Mouse (Mus musculus): ENCODE data around the gene D430042O09Rik. TPM values are rescaled to one million over a fixed set of nuclear protein-coding genes. Genes with fewer than 3 reads are reported as not detected.

D430042O09Rik gene
- polyA plus RNA-seq, 1 experiment from 2014 or later, result 7.9 TPM

GRCm38 (mm10) chr7:125887124-125887523, 179.4 kb downstream of the D430042O09Rik start:
- no peaks in the 10 kb centered on the region for H3K9me3 ChIP-seq (ENCODE audit: control insufficient read depth, low read length)
- H3K9ac ChIP-seq (ENCODE audit: low read length), result no peak overlapping the region
- no peak overlapping the region for H3K4me3 ChIP-seq (ENCODE audit: low read depth, low read length)
- 61% methylated on average over 4 of the region's 4 CpGs for WGBS
- no peaks in the 10 kb centered on the region for H3K36me3 ChIP-seq (ENCODE audit: control insufficient read depth, insufficient read depth, low read length)
- no peak overlapping the region for H3K4me2 ChIP-seq
- no peaks in the 10 kb centered on the region for H3K27me3 ChIP-seq (ENCODE audit: control insufficient read depth, insufficient read depth, low read length)
- DNase-seq (ENCODE audit: low spot score, missing footprints) (peak; percentile 75), ATAC-seq (ENCODE audit: low FRiP score) (no peak)
- peaks cover 2% of the 10 kb centered on the region; the same call in 1 of the 2 replicates for H3K4me1 ChIP-seq (ENCODE audit: control insufficient read depth, insufficient read depth, low read length)
- H3K27ac ChIP-seq (ENCODE audit: low read depth, low read length), result no peak overlapping the region

GRCm38 (mm10) chr7:125887761-125888160, 180.1 kb downstream of the D430042O09Rik start:
- 92% methylated on average over 5 of the region's 5 CpGs for WGBS
- Histone ChIP-seq H3K4me2 (no peak overlapping the region), H3K9ac (ENCODE audit: low read length) (no peak overlapping the region), H3K27me3 (ENCODE audit: control insufficient read depth, insufficient read depth, low read length) (no peaks in the 10 kb centered on the region), H3K4me3 (ENCODE audit: low read depth, low read length) (no peak overlapping the region), H3K36me3 (ENCODE audit: control insufficient read depth, insufficient read depth, low read length) (no peaks in the 10 kb centered on the region), H3K9me3 (ENCODE audit: control insufficient read depth, low read length) (no peaks in the 10 kb centered on the region), H3K27ac (ENCODE audit: low read depth, low read length) (no peak overlapping the region), H3K4me1 (ENCODE audit: control insufficient read depth, insufficient read depth, low read length) (peaks cover 2% of the 10 kb centered on the region; the same call in 1 of the 2 replicates)
- DNase-seq (ENCODE audit: low spot score, missing footprints) (no peak), ATAC-seq (ENCODE audit: low FRiP score) (no peak)

GRCm38 (mm10) chr7:125888373-125888772, 180.7 kb downstream of the D430042O09Rik start:
- ATAC-seq (ENCODE audit: low FRiP score) (no peak), DNase-seq (ENCODE audit: low spot score, missing footprints) (peak; percentile 82)
- Histone ChIP-seq H3K9ac (ENCODE audit: low read length) (no peak overlapping the region), H3K27ac (ENCODE audit: low read depth, low read length) (no peak overlapping the region), H3K4me1 (ENCODE audit: control insufficient read depth, insufficient read depth, low read length) (peaks cover 2% of the 10 kb centered on the region; the same call in 1 of the 2 replicates), H3K4me2 (no peak overlapping the region), H3K9me3 (ENCODE audit: control insufficient read depth, low read length) (no peaks in the 10 kb centered on the region), H3K36me3 (ENCODE audit: control insufficient read depth, insufficient read depth, low read length) (no peaks in the 10 kb centered on the region), H3K4me3 (ENCODE audit: low read depth, low read length) (no peak overlapping the region), H3K27me3 (ENCODE audit: control insufficient read depth, insufficient read depth, low read length) (no peaks in the 10 kb centered on the region)
- WGBS, result 68% methylated on average over 12 of the region's 12 CpGs

- 93% methylated on average over 5 of the region's 5 CpGs for WGBS
Measured at GRCm38 (mm10) chr7:125893621-125894020, 185.9 kb downstream of the D430042O09Rik start.

GRCm38 (mm10) chr7:125897059-125897458, 189.4 kb downstream of the D430042O09Rik start:
- H3K9ac ChIP-seq (ENCODE audit: low read length), result no peak overlapping the region
- no peak overlapping the region for H3K27ac ChIP-seq (ENCODE audit: low read depth, low read length)
- H3K4me3 ChIP-seq (ENCODE audit: low read depth, low read length), result no peak overlapping the region
- WGBS, result 87% methylated on average over 4 of the region's 4 CpGs
- no peaks in the 10 kb centered on the region for H3K9me3 ChIP-seq (ENCODE audit: control insufficient read depth, low read length)
- DNase-seq (ENCODE audit: low spot score, missing footprints) (peak; percentile 44), ATAC-seq (ENCODE audit: low FRiP score) (no peak)
- H3K4me2 ChIP-seq, result no peak overlapping the region
- H3K27me3 ChIP-seq (ENCODE audit: control insufficient read depth, insufficient read depth, low read length), result no peaks in the 10 kb centered on the region
- H3K4me1 ChIP-seq (ENCODE audit: control insufficient read depth, insufficient read depth, low read length), result no peaks in the 10 kb centered on the region
- no peaks in the 10 kb centered on the region for H3K36me3 ChIP-seq (ENCODE audit: control insufficient read depth, insufficient read depth, low read length)

More at GRCm38 (mm10) chr7:125893621-125894020, 185.9 kb downstream of the D430042O09Rik start:
- Histone ChIP-seq H3K9ac (ENCODE audit: low read length) (no peak overlapping the region), H3K4me2 (no peak overlapping the region), H3K4me1 (ENCODE audit: control insufficient read depth, insufficient read depth, low read length) (no peaks in the 10 kb centered on the region), H3K9me3 (ENCODE audit: control insufficient read depth, low read length) (no peaks in the 10 kb centered on the region), H3K36me3 (ENCODE audit: control insufficient read depth, insufficient read depth, low read length) (no peaks in the 10 kb centered on the region), H3K27me3 (ENCODE audit: control insufficient read depth, insufficient read depth, low read length) (no peaks in the 10 kb centered on the region), H3K4me3 (ENCODE audit: low read depth, low read length) (no peak overlapping the region), H3K27ac (ENCODE audit: low read depth, low read length) (no peak overlapping the region)
- DNase-seq (ENCODE audit: low spot score, missing footprints) (peak; percentile 19), ATAC-seq (ENCODE audit: low FRiP score) (no peak)

GRCm38 (mm10) chr7:125899036-125899435, 191.3 kb downstream of the D430042O09Rik start:
- H3K4me3 ChIP-seq (ENCODE audit: low read depth, low read length), result no peak overlapping the region
- H3K4me2 ChIP-seq, result no peak overlapping the region
- H3K9ac ChIP-seq (ENCODE audit: low read length), result no peak overlapping the region
- ATAC-seq (ENCODE audit: low FRiP score), result no peak
- no peaks in the 10 kb centered on the region for H3K4me1 ChIP-seq (ENCODE audit: control insufficient read depth, insufficient read depth, low read length)
- no peaks in the 10 kb centered on the region for H3K27me3 ChIP-seq (ENCODE audit: control insufficient read depth, insufficient read depth, low read length)
- 66% methylated on average over 7 of the region's 7 CpGs for WGBS
- H3K9me3 ChIP-seq (ENCODE audit: control insufficient read depth, low read length), result no peaks in the 10 kb centered on the region
- no peaks in the 10 kb centered on the region for H3K36me3 ChIP-seq (ENCODE audit: control insufficient read depth, insufficient read depth, low read length)
- peak; percentile 79 for DNase-seq (ENCODE audit: low spot score, missing footprints)
- no peak overlapping the region for H3K27ac ChIP-seq (ENCODE audit: low read depth, low read length)

- Histone ChIP-seq H3K27ac (ENCODE audit: low read depth, low read length) (no peak overlapping the region), H3K4me1 (ENCODE audit: control insufficient read depth, insufficient read depth, low read length) (no peaks in the 10 kb centered on the region), H3K4me3 (ENCODE audit: low read depth, low read length) (no peak overlapping the region), H3K9me3 (ENCODE audit: control insufficient read depth, low read length) (no peaks in the 10 kb centered on the region), H3K36me3 (ENCODE audit: control insufficient read depth, insufficient read depth, low read length) (no peaks in the 10 kb centered on the region), H3K27me3 (ENCODE audit: control insufficient read depth, insufficient read depth, low read length) (no peaks in the 10 kb centered on the region), H3K4me2 (no peak overlapping the region), H3K9ac (ENCODE audit: low read length) (no peak overlapping the region)
- 65% methylated on average over 2 of the region's 2 CpGs for WGBS
- DNase-seq (ENCODE audit: low spot score, missing footprints), result peak; percentile 77
- ATAC-seq (ENCODE audit: low FRiP score), result no peak
Measured at GRCm38 (mm10) chr7:125899916-125900315, 192.2 kb downstream of the D430042O09Rik start.

GRCm38 (mm10) chr7:125900386-125901161, 192.9 kb downstream of the D430042O09Rik start:
- Histone ChIP-seq H3K4me3 (ENCODE audit: low read depth, low read length) (no peak overlapping the region), H3K9ac (ENCODE audit: low read length) (no peak overlapping the region), H3K27me3 (ENCODE audit: control insufficient read depth, insufficient read depth, low read length) (no peaks in the 10 kb centered on the region), H3K4me2 (no peak overlapping the region), H3K36me3 (ENCODE audit: control insufficient read depth, insufficient read depth, low read length) (no peaks in the 10 kb centered on the region), H3K4me1 (ENCODE audit: control insufficient read depth, insufficient read depth, low read length) (no peaks in the 10 kb centered on the region), H3K27ac (ENCODE audit: low read depth, low read length) (no peak overlapping the region), H3K9me3 (ENCODE audit: control insufficient read depth, low read length) (no peaks in the 10 kb centered on the region)
- WGBS, result 71% methylated on average over 13 of the region's 13 CpGs
- peak; percentile 79 for DNase-seq (ENCODE audit: low spot score, missing footprints)
- ATAC-seq (ENCODE audit: low FRiP score), result no peak

- no peak overlapping the region for H3K4me3 ChIP-seq (ENCODE audit: low read depth, low read length)
- H3K4me2 ChIP-seq, result no peak overlapping the region
- H3K36me3 ChIP-seq (ENCODE audit: control insufficient read depth, insufficient read depth, low read length), result no peaks in the 10 kb centered on the region
- no peaks in the 10 kb centered on the region; the same call in 1 of the 2 replicates for H3K27me3 ChIP-seq (ENCODE audit: control insufficient read depth, insufficient read depth, low read length)
- no peaks in the 10 kb centered on the region for H3K4me1 ChIP-seq (ENCODE audit: control insufficient read depth, insufficient read depth, low read length)
- H3K27ac ChIP-seq (ENCODE audit: low read depth, low read length), result no peak overlapping the region
- 73% methylated on average over 5 of the region's 5 CpGs for WGBS
- no peaks in the 10 kb centered on the region for H3K9me3 ChIP-seq (ENCODE audit: control insufficient read depth, low read length)
- H3K9ac ChIP-seq (ENCODE audit: low read length), result no peak overlapping the region
- ATAC-seq (ENCODE audit: low FRiP score) (no peak), DNase-seq (ENCODE audit: low spot score, missing footprints) (peak; percentile 62)
Measured at GRCm38 (mm10) chr7:125920801-125921200, 213.1 kb downstream of the D430042O09Rik start.
